Mouse (Mus musculus) T-cell, adult 66 days (primary cell): ENCODE measurements around the gene Rhpn2. TPM values are rescaled to one million over a fixed set of nuclear protein-coding genes. Genes with fewer than 3 reads are reported as not detected.

ENCODE experiments used
- total RNA-seq, 2 experiments: library from RNA; stranded (reverse); gene quantifications; 3 replicates in 1 of 2; 4 replicates in 1 of 2; pipeline ENCODE4 v1.2.4; 2023

Gene Rhpn2
- total RNA-seq = not detected

GRCm38 (mm10) chr7:35333692-35334526 lies at the start of gene Rhpn2:
Gene Rhpn2, plus strand, starts transcription at chr7:35334170.

GRCm38 (mm10) chr7:35317729-35318609 lies 16.0 kb upstream of the Rhpn2 start, which contains the start of gene Gpatch1:
Gene Gpatch1, minus strand, starts transcription at chr7:35318440.

GRCm38 (mm10) chr7:35396542-35397168 lies 62.7 kb downstream of the Rhpn2 start, which contains the start of the genes Faap24 and Cep89:
Gene Faap24, minus strand, starts transcription at chr7:35396836.
Gene Cep89, plus strand, starts transcription at chr7:35397035.

Other genes starting within 250 kb of the Rhpn2 start
- 1 to 10 TPM; 1.5 to 2.1 TPM for gene Cebpa, start 214.9 kb upstream of the Rhpn2 start, total RNA-seq
- gene Slc7a10, start 147.8 kb upstream of the Rhpn2 start, total RNA-seq = 1 to 10 TPM in 1 of 2 experiments, not detected in 1; 2.0 TPM
- not detected for gene Lrp3, start 118.7 kb upstream of the Rhpn2 start, total RNA-seq
- 10 to 100 TPM; 15.5 to 16.5 TPM for gene Gpatch1, start 15.7 kb upstream of the Rhpn2 start, total RNA-seq
- gene Faap24, start 62.7 kb downstream of the Rhpn2 start, total RNA-seq = 10 to 100 TPM in 1 of 2 experiments, 1 to 10 TPM in 1; 9.2 to 11.8 TPM
- 10 to 100 TPM; 10.4 to 13.3 TPM for gene Cep89, start 62.9 kb downstream of the Rhpn2 start, total RNA-seq
- not detected for gene Slc7a9, start 114.6 kb downstream of the Rhpn2 start, total RNA-seq
- not detected for gene Tdrd12, start 203.6 kb downstream of the Rhpn2 start, total RNA-seq
- 10 to 100 TPM; 23.5 to 30.5 TPM for gene Nudt19, start 222.1 kb downstream of the Rhpn2 start, total RNA-seq